Mouse (Mus musculus): ENCODE results near the gene BC100530. TPM values are rescaled to one million over a fixed set of nuclear protein-coding genes. Genes with fewer than 3 reads are reported as not detected.

BC100530 gene
- not detected for polyA plus RNA-seq (2014; fragmentation: Illumina TruSeq; extraction: RNeasy Lipid Tissue Mini Kit (QIAGEN cat#74804); ENCODE audit: low replicate concordance)

DNA sequence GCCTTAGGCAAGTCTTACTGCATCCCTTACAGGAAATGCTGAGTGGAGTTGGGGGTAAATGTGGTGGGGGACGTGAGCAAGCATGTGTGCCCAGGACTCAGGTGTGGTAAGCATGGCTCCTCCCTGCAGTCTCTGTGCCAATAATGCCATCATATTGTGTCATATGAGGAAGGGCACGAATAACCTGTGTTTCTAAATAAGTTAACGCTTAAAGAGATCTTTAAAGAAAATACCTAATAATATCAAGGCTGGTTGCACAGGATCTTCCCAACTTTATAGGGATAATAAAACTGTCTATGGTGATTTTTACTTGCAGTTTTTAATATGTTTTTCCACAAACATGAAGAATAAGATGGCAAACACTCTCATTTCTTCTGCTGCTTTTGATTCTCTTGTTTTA is at the start of gene BC100530:
Gene BC100530 (minus strand): TSS at position 101 of the 400 bp plus-strand sequence.

DNA sequence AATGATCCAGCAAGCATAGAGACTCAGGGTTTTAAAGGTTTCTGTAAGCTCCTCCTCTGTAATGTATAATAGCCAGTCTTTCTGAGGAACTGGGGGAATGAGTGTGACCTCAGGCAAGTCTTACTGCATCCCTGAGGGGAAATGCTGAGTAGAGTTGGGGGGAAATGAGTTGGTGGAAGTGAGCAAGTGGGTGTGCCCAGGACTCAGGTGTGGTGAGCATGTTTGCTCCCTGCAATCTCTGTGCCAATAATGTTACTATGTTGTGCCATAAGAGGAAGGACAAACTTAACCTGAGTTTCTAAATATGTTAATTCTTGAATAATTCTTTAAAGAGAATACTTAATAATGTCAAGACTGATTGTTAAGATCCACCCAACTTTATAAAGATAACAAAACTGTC is 40.8 kb upstream of the BC100530 start, which contains the start of gene Stfa2:
Gene Stfa2 (minus strand): TSS at position 101 of the 400 bp plus-strand sequence.

DNA sequence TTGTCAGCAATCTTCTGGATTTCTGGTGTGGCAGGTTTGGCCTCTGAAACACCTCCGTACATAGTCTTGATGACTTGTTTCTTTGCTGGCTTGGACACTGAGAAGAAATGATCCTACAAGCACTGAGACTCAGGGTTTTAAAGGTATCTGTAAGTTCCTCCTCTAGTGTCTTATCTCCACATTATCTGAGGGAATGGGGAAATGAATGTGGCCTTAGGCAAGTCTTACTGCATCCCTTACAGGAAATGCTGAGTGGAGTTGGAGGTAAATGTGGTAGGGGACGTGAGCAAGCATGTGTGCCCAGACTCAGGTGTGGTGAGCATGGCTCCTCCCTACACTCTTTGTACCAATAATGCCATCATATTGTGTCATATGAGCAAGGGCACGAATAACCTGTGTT is 33.3 kb downstream of the BC100530 start, which contains the start of gene BC117090:
Gene BC117090 (minus strand): TSS at position 101 of the 400 bp plus-strand sequence.

Other genes starting within 250 kb of the BC100530 start
- not detected for gene Csta1, start 236.5 kb downstream of the BC100530 start, polyA plus RNA-seq (2014; fragmentation: Illumina TruSeq; extraction: RNeasy Lipid Tissue Mini Kit (QIAGEN cat#74804); ENCODE audit: low replicate concordance)
- not detected for gene Stfa2l1, start 210.9 kb downstream of the BC100530 start, polyA plus RNA-seq (2014; fragmentation: Illumina TruSeq; extraction: RNeasy Lipid Tissue Mini Kit (QIAGEN cat#74804); ENCODE audit: low replicate concordance)
- gene Gm5483, start 183.5 kb downstream of the BC100530 start, polyA plus RNA-seq (2014; fragmentation: Illumina TruSeq; extraction: RNeasy Lipid Tissue Mini Kit (QIAGEN cat#74804); ENCODE audit: low replicate concordance) = not detected
- not detected for gene Gm5416, start 157.3 kb downstream of the BC100530 start, polyA plus RNA-seq (2014; fragmentation: Illumina TruSeq; extraction: RNeasy Lipid Tissue Mini Kit (QIAGEN cat#74804); ENCODE audit: low replicate concordance)
- gene 2010005H15Rik, start 146.3 kb downstream of the BC100530 start, polyA plus RNA-seq (2014; fragmentation: Illumina TruSeq; extraction: RNeasy Lipid Tissue Mini Kit (QIAGEN cat#74804); ENCODE audit: low replicate concordance) = 4.5 TPM
- not detected for gene Stfa1, start 90.8 kb downstream of the BC100530 start, polyA plus RNA-seq (2014; fragmentation: Illumina TruSeq; extraction: RNeasy Lipid Tissue Mini Kit (QIAGEN cat#74804); ENCODE audit: low replicate concordance)
- not detected for gene BC117090, start 33.4 kb downstream of the BC100530 start, polyA plus RNA-seq (2014; fragmentation: Illumina TruSeq; extraction: RNeasy Lipid Tissue Mini Kit (QIAGEN cat#74804); ENCODE audit: low replicate concordance)
- gene Stfa2, start 40.7 kb upstream of the BC100530 start, polyA plus RNA-seq (2014; fragmentation: Illumina TruSeq; extraction: RNeasy Lipid Tissue Mini Kit (QIAGEN cat#74804); ENCODE audit: low replicate concordance) = not detected
- not detected for gene Stfa3, start 87.6 kb upstream of the BC100530 start, polyA plus RNA-seq (2014; fragmentation: Illumina TruSeq; extraction: RNeasy Lipid Tissue Mini Kit (QIAGEN cat#74804); ENCODE audit: low replicate concordance)
- 0.07 TPM for gene Casr, start 194.4 kb upstream of the BC100530 start, polyA plus RNA-seq (2014; fragmentation: Illumina TruSeq; extraction: RNeasy Lipid Tissue Mini Kit (QIAGEN cat#74804); ENCODE audit: low replicate concordance)

All from small intestine, adult 10 weeks (tissue).